Mouse (Mus musculus): ENCODE results near the gene Ascl4. TPM values are rescaled to one million over a fixed set of nuclear protein-coding genes. Genes with fewer than 3 reads are reported as not detected.

Gene Ascl4
- polyA plus RNA-seq, 1 experiment from 2014 or later = 0.43 TPM

GRCm38 (mm10) chr10:85968157-85968634 lies 40.7 kb downstream of the Ascl4 start:
- H3K4me1 ChIP-seq (replicated peaks; ENCODE audit: control insufficient read depth, insufficient read depth, low read length) = no peaks in the 10 kb centered on the region
- H3K27me3 ChIP-seq (replicated peaks; ENCODE audit: control insufficient read depth, insufficient read depth, low read length) = no peaks in the 10 kb centered on the region; the same call in 1 of the 2 replicates
- no peaks in the 10 kb centered on the region for H3K9me3 ChIP-seq (ENCODE audit: control insufficient read depth, low read length)
- no peak overlapping the region for H3K27ac ChIP-seq (ENCODE audit: low read length)
- 13% methylated on average over 7 of the region's 7 CpGs for WGBS
- peak; percentile 68 for ATAC-seq
- H3K9ac ChIP-seq (replicated peaks; ENCODE audit: low read depth, low read length) = no peak overlapping the region
- no peak overlapping the region for H3K4me2 ChIP-seq (ENCODE audit: low read length)
- H3K36me3 ChIP-seq (ENCODE audit: control insufficient read depth, insufficient read depth) = no peaks in the 10 kb centered on the region
- no peak overlapping the region for H3K4me3 ChIP-seq (replicated peaks; ENCODE audit: low read length)

- Histone ChIP-seq H3K4me1 (replicated peaks; ENCODE audit: control insufficient read depth, insufficient read depth, low read length) (no peaks in the 10 kb centered on the region), H3K36me3 (ENCODE audit: control insufficient read depth, insufficient read depth) (no peaks in the 10 kb centered on the region), H3K27ac (ENCODE audit: low read length) (no peak overlapping the region), H3K9me3 (ENCODE audit: control insufficient read depth, low read length) (no peaks in the 10 kb centered on the region), H3K27me3 (replicated peaks; ENCODE audit: control insufficient read depth, insufficient read depth, low read length) (no peaks in the 10 kb centered on the region; the same call in 1 of the 2 replicates), H3K9ac (replicated peaks; ENCODE audit: low read depth, low read length) (no peak overlapping the region), H3K4me3 (replicated peaks; ENCODE audit: low read length) (no peak overlapping the region), H3K4me2 (ENCODE audit: low read length) (no peak overlapping the region)
- WGBS = 53% methylated on average over 2 of the region's 2 CpGs
- ATAC-seq = no peak
Measured at GRCm38 (mm10) chr10:85968731-85969130, 41.2 kb downstream of the Ascl4 start.

- WGBS = 66% methylated on average over 8 of the region's 8 CpGs
Measured at GRCm38 (mm10) chr10:85969894-85970620, 42.6 kb downstream of the Ascl4 start.

GRCm38 (mm10) chr10:85971826-85972225 lies 44.3 kb downstream of the Ascl4 start:
- H3K36me3 ChIP-seq (ENCODE audit: control insufficient read depth, insufficient read depth) = no peaks in the 10 kb centered on the region
- no peaks in the 10 kb centered on the region for H3K4me1 ChIP-seq (replicated peaks; ENCODE audit: control insufficient read depth, insufficient read depth, low read length)
- WGBS = 93% methylated on average over 9 of the region's 9 CpGs
- H3K27ac ChIP-seq (ENCODE audit: low read length) = no peak overlapping the region
- H3K4me2 ChIP-seq (ENCODE audit: low read length) = no peak overlapping the region
- H3K27me3 ChIP-seq (replicated peaks; ENCODE audit: control insufficient read depth, insufficient read depth, low read length) = no peaks in the 10 kb centered on the region; the same call in 1 of the 2 replicates
- no peak overlapping the region for H3K4me3 ChIP-seq (replicated peaks; ENCODE audit: low read length)
- H3K9me3 ChIP-seq (ENCODE audit: control insufficient read depth, low read length) = no peaks in the 10 kb centered on the region
- no peak for ATAC-seq
- no peak overlapping the region for H3K9ac ChIP-seq (replicated peaks; ENCODE audit: low read depth, low read length)

More at GRCm38 (mm10) chr10:85969894-85970620, 42.6 kb downstream of the Ascl4 start:
- ATAC-seq = no peak
- H3K4me3 ChIP-seq (replicated peaks; ENCODE audit: low read length) = no peak overlapping the region
- H3K9me3 ChIP-seq (ENCODE audit: control insufficient read depth, low read length) = no peaks in the 10 kb centered on the region
- H3K4me1 ChIP-seq (replicated peaks; ENCODE audit: control insufficient read depth, insufficient read depth, low read length) = no peaks in the 10 kb centered on the region
- no peak overlapping the region for H3K9ac ChIP-seq (replicated peaks; ENCODE audit: low read depth, low read length)
- H3K4me2 ChIP-seq (ENCODE audit: low read length) = no peak overlapping the region
- no peaks in the 10 kb centered on the region for H3K36me3 ChIP-seq (ENCODE audit: control insufficient read depth, insufficient read depth)
- no peaks in the 10 kb centered on the region; the same call in 1 of the 2 replicates for H3K27me3 ChIP-seq (replicated peaks; ENCODE audit: control insufficient read depth, insufficient read depth, low read length)
- H3K27ac ChIP-seq (ENCODE audit: low read length) = no peak overlapping the region

GRCm38 (mm10) chr10:85972915-85973314 lies 45.4 kb downstream of the Ascl4 start:
- 77% methylated on average over 4 of the region's 4 CpGs for WGBS
- Histone ChIP-seq H3K36me3 (ENCODE audit: control insufficient read depth, insufficient read depth) (no peaks in the 10 kb centered on the region), H3K4me1 (replicated peaks; ENCODE audit: control insufficient read depth, insufficient read depth, low read length) (no peaks in the 10 kb centered on the region), H3K9ac (replicated peaks; ENCODE audit: low read depth, low read length) (no peak overlapping the region), H3K4me2 (ENCODE audit: low read length) (no peak overlapping the region), H3K4me3 (replicated peaks; ENCODE audit: low read length) (no peak overlapping the region), H3K27me3 (replicated peaks; ENCODE audit: control insufficient read depth, insufficient read depth, low read length) (no peaks in the 10 kb centered on the region; the same call in 1 of the 2 replicates), H3K9me3 (ENCODE audit: control insufficient read depth, low read length) (no peaks in the 10 kb centered on the region), H3K27ac (ENCODE audit: low read length) (no peak overlapping the region)
- no peak for ATAC-seq

GRCm38 (mm10) chr10:85989412-85990115 lies 62.1 kb downstream of the Ascl4 start:
- no peak for ATAC-seq
- 83% methylated on average over 6 of the region's 6 CpGs for WGBS
- no peak overlapping the region for H3K4me3 ChIP-seq (replicated peaks; ENCODE audit: low read length)

GRCm38 (mm10) chr10:85992412-85992811 lies 64.9 kb downstream of the Ascl4 start:
- no peak for ATAC-seq
- no peak overlapping the region for H3K4me2 ChIP-seq (ENCODE audit: low read length)
- WGBS = 82% methylated on average over 4 of the region's 4 CpGs
- no peaks in the 10 kb centered on the region for H3K9me3 ChIP-seq (ENCODE audit: control insufficient read depth, low read length)
- no peaks in the 10 kb centered on the region for H3K36me3 ChIP-seq (ENCODE audit: control insufficient read depth, insufficient read depth)
- H3K27ac ChIP-seq (ENCODE audit: low read length) = no peak overlapping the region
- no peaks in the 10 kb centered on the region for H3K4me1 ChIP-seq (replicated peaks; ENCODE audit: control insufficient read depth, insufficient read depth, low read length)
- H3K4me3 ChIP-seq (replicated peaks; ENCODE audit: low read length) = no peak overlapping the region
- H3K9ac ChIP-seq (replicated peaks; ENCODE audit: low read depth, low read length) = no peak overlapping the region
- no peaks in the 10 kb centered on the region for H3K27me3 ChIP-seq (replicated peaks; ENCODE audit: control insufficient read depth, insufficient read depth, low read length)

More at GRCm38 (mm10) chr10:85989412-85990115, 62.1 kb downstream of the Ascl4 start:
- no peak overlapping the region for H3K27ac ChIP-seq (ENCODE audit: low read length)
- no peaks in the 10 kb centered on the region for H3K27me3 ChIP-seq (replicated peaks; ENCODE audit: control insufficient read depth, insufficient read depth, low read length)
- H3K9ac ChIP-seq (replicated peaks; ENCODE audit: low read depth, low read length) = no peak overlapping the region
- H3K4me1 ChIP-seq (replicated peaks; ENCODE audit: control insufficient read depth, insufficient read depth, low read length) = no peaks in the 10 kb centered on the region
- no peak overlapping the region for H3K4me2 ChIP-seq (ENCODE audit: low read length)
- H3K9me3 ChIP-seq (ENCODE audit: control insufficient read depth, low read length) = no peaks in the 10 kb centered on the region
- H3K36me3 ChIP-seq (ENCODE audit: control insufficient read depth, insufficient read depth) = no peaks in the 10 kb centered on the region

GRCm38 (mm10) chr10:85993836-85994235 lies 66.4 kb downstream of the Ascl4 start:
- Histone ChIP-seq H3K9ac (replicated peaks; ENCODE audit: low read depth, low read length) (no peak overlapping the region), H3K4me1 (replicated peaks; ENCODE audit: control insufficient read depth, insufficient read depth, low read length) (no peaks in the 10 kb centered on the region), H3K4me2 (ENCODE audit: low read length) (no peak overlapping the region), H3K4me3 (replicated peaks; ENCODE audit: low read length) (no peak overlapping the region), H3K27me3 (replicated peaks; ENCODE audit: control insufficient read depth, insufficient read depth, low read length) (no peaks in the 10 kb centered on the region), H3K27ac (ENCODE audit: low read length) (no peak overlapping the region), H3K36me3 (ENCODE audit: control insufficient read depth, insufficient read depth) (no peaks in the 10 kb centered on the region), H3K9me3 (ENCODE audit: control insufficient read depth, low read length) (0 out of 2 replicates have a peak, but pooled peaks cover 4% of the 10 kb centered on the region)
- 91% methylated on average over 9 of the region's 9 CpGs for WGBS
- no peak for ATAC-seq

- Histone ChIP-seq H3K4me1 (replicated peaks; ENCODE audit: control insufficient read depth, insufficient read depth, low read length) (no peaks in the 10 kb centered on the region), H3K9ac (replicated peaks; ENCODE audit: low read depth, low read length) (no peak overlapping the region), H3K27ac (ENCODE audit: low read length) (no peak overlapping the region), H3K36me3 (ENCODE audit: control insufficient read depth, insufficient read depth) (no peaks in the 10 kb centered on the region), H3K4me2 (ENCODE audit: low read length) (no peak overlapping the region), H3K9me3 (ENCODE audit: control insufficient read depth, low read length) (0 out of 2 replicates have a peak, but pooled peaks cover 4% of the 10 kb centered on the region), H3K27me3 (replicated peaks; ENCODE audit: control insufficient read depth, insufficient read depth, low read length) (no peaks in the 10 kb centered on the region), H3K4me3 (replicated peaks; ENCODE audit: low read length) (no peak overlapping the region)
- ATAC-seq = no peak
- 85% methylated on average over 5 of the region's 5 CpGs for WGBS
Measured at GRCm38 (mm10) chr10:85994543-85995104, 67.1 kb downstream of the Ascl4 start.
